Mouse (Mus musculus) liver, adult 2 months (tissue): ENCODE results near the gene Epha4.

Source experiments
- CTCF ChIP-seq: fragments of 200-500 bp; IDR thresholded peaks from 2 replicates; pipeline ENCODE4 v1.5.1; 2011; ENCODE audit warnings: low read depth, low read length, control low read depth
- POLR2A ChIP-seq: fragments of 200-500 bp; IDR thresholded peaks from 2 replicates; pipeline ENCODE4 v1.6.1; 2011; ENCODE audit warnings: low read length, control low read depth; ENCODE audit not compliant: insufficient read depth; ENCODE audit errors: extremely low read depth

DNA sequence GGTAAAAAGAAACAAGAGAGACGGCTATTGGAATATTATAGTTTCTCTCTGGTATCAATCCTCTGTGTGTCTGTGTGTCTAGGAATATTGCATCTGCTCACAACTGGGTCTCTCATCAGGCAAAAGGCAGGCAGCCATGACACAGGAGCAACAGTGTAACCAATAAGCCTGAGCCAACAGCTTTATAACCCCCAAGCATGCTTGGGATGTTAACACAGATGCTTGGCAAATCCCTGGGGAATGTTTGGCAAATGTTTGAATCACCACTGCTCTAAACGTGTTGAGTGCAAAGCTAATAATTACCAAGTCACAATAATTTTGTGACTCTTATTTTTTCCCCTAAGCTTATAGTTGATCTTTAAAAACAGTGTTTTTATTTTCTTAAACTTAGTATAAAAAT lies 8.5 kb upstream of the Epha4 start:
- TF ChIP-seq CTCF: no peak
- no peak for TF ChIP-seq POLR2A
